Mouse (Mus musculus): ENCODE data around the gene Gpr141. TPM values are rescaled to one million over a fixed set of nuclear protein-coding genes. Genes with fewer than 3 reads are reported as not detected.

Gene Gpr141
- total RNA-seq, 1 experiment = not detected

- no peaks in the 10 kb centered on the region for H3K36me3 ChIP-seq (ENCODE audit: control insufficient read depth, insufficient read depth, low read length, poor library complexity, severe bottlenecking)
- no peak overlapping the region for H3K27ac ChIP-seq (ENCODE audit: insufficient read depth, low read depth, low read length, poor library complexity, severe bottlenecking)
- no peak for TF ChIP-seq ZNF384 (IDR thresholded peaks at IDR 0.05; ENCODE audit: low read depth, low read length)
- no peak for TF ChIP-seq HCFC1 (IDR thresholded peaks at IDR 0.05; ENCODE audit: borderline replicate concordance, insufficient read depth, low read length)
- no peak for TF ChIP-seq ZC3H11A (IDR thresholded peaks at IDR 0.05; ENCODE audit: borderline replicate concordance, low read depth, low read length)
- no peak for TF ChIP-seq MAFK (IDR thresholded peaks at IDR 0.05; ENCODE audit: insufficient read depth, low read depth, low read length)
- no peak for TF ChIP-seq CHD2 (IDR thresholded peaks at IDR 0.05; ENCODE audit: low read depth, low read length)
- no peak overlapping the region for H3K9ac ChIP-seq (ENCODE audit: insufficient read depth, low read depth, low read length, poor library complexity, severe bottlenecking)
- H3K9me3 ChIP-seq (ENCODE audit: control insufficient read depth, insufficient read depth, low read depth, low read length) = no peaks in the 10 kb centered on the region
- no peak for DNase-seq (ENCODE audit: low read depth, low spot score)
- in situ Hi-C loops (cut with MboI; ENCODE audit: low sequenced_read_pairs in 2 of 2, unreplicated experiment in 2 of 2) = loop anchor here in 1 of 2 experiments (25.0 kb wide), 1 partner anchor 568 kb away; no protein-coding TSS in a partner anchor
- H3K4me1 ChIP-seq (ENCODE audit: control insufficient read depth in 2 of 2, insufficient read depth in 2 of 2, low read length in 2 of 2, poor library complexity in 1 of 2) = no peaks in the 10 kb centered on the region
- H3K4me3 ChIP-seq (ENCODE audit: insufficient read depth in 1 of 2, low read depth in 1 of 2, low read length in 2 of 2, poor library complexity in 1 of 2, severe bottlenecking in 1 of 2) = no peak overlapping the region
Observed at GRCm38 (mm10) chr13:19718954-19719353, 105.1 kb downstream of the Gpr141 start.

GRCm38 (mm10) chr13:19717201-19717600 lies 106.9 kb downstream of the Gpr141 start:
- no peak overlapping the region for H3K27ac ChIP-seq (ENCODE audit: insufficient read depth, low read depth, low read length, poor library complexity, severe bottlenecking)

GRCm38 (mm10) chr13:19703806-19704205 lies 120.3 kb downstream of the Gpr141 start:
- Histone ChIP-seq H3K9me3 (ENCODE audit: control insufficient read depth, insufficient read depth, low read depth, low read length) (no peaks in the 10 kb centered on the region), H3K36me3 (ENCODE audit: control insufficient read depth, insufficient read depth, low read length, poor library complexity, severe bottlenecking) (no peaks in the 10 kb centered on the region), H3K4me3 (ENCODE audit: insufficient read depth in 1 of 2, low read depth in 1 of 2, low read length in 2 of 2, poor library complexity in 1 of 2, severe bottlenecking in 1 of 2) (no peak overlapping the region), H3K27ac (ENCODE audit: insufficient read depth, low read depth, low read length, poor library complexity, severe bottlenecking) (no peak overlapping the region), H3K9ac (ENCODE audit: insufficient read depth, low read depth, low read length, poor library complexity, severe bottlenecking) (no peak overlapping the region), H3K4me1 (ENCODE audit: control insufficient read depth in 2 of 2, insufficient read depth in 2 of 2, low read length in 2 of 2, poor library complexity in 1 of 2) (no peaks in the 10 kb centered on the region)
- in situ Hi-C loops (cut with MboI; ENCODE audit: low sequenced_read_pairs in 2 of 2, unreplicated experiment in 2 of 2) = loop anchor here (10.0 to 25.0 kb wide), 2 partner anchors 583 to 591 kb away; no protein-coding TSS in a partner anchor
- no peak for DNase-seq (ENCODE audit: low read depth, low spot score)
- no peak for TF ChIP-seq ZNF384 (IDR thresholded peaks at IDR 0.05; ENCODE audit: low read depth, low read length)
- TF ChIP-seq MAFK (IDR thresholded peaks at IDR 0.05; ENCODE audit: insufficient read depth, low read depth, low read length) = no peak
- no peak for TF ChIP-seq HCFC1 (IDR thresholded peaks at IDR 0.05; ENCODE audit: borderline replicate concordance, insufficient read depth, low read length)
- TF ChIP-seq ZC3H11A (IDR thresholded peaks at IDR 0.05; ENCODE audit: borderline replicate concordance, low read depth, low read length) = no peak
- TF ChIP-seq CHD2 (IDR thresholded peaks at IDR 0.05; ENCODE audit: low read depth, low read length) = no peak

More at GRCm38 (mm10) chr13:19717201-19717600, 106.9 kb downstream of the Gpr141 start:
- no peaks in the 10 kb centered on the region for H3K4me1 ChIP-seq (ENCODE audit: control insufficient read depth in 2 of 2, insufficient read depth in 2 of 2, low read length in 2 of 2, poor library complexity in 1 of 2)
- in situ Hi-C loops (cut with MboI; ENCODE audit: low sequenced_read_pairs in 2 of 2, unreplicated experiment in 2 of 2) = loop anchor here in 1 of 2 experiments (25.0 kb wide), 1 partner anchor 570 kb away; no protein-coding TSS in a partner anchor
- no peaks in the 10 kb centered on the region for H3K9me3 ChIP-seq (ENCODE audit: control insufficient read depth, insufficient read depth, low read depth, low read length)
- no peak overlapping the region for H3K9ac ChIP-seq (ENCODE audit: insufficient read depth, low read depth, low read length, poor library complexity, severe bottlenecking)
- DNase-seq (ENCODE audit: low read depth, low spot score) = no peak
- no peaks in the 10 kb centered on the region for H3K36me3 ChIP-seq (ENCODE audit: control insufficient read depth, insufficient read depth, low read length, poor library complexity, severe bottlenecking)
- TF ChIP-seq HCFC1 (IDR thresholded peaks at IDR 0.05; ENCODE audit: borderline replicate concordance, insufficient read depth, low read length) (no peak), ZC3H11A (IDR thresholded peaks at IDR 0.05; ENCODE audit: borderline replicate concordance, low read depth, low read length) (no peak), CHD2 (IDR thresholded peaks at IDR 0.05; ENCODE audit: low read depth, low read length) (no peak), MAFK (IDR thresholded peaks at IDR 0.05; ENCODE audit: insufficient read depth, low read depth, low read length) (no peak), ZNF384 (IDR thresholded peaks at IDR 0.05; ENCODE audit: low read depth, low read length) (no peak)
- H3K4me3 ChIP-seq (ENCODE audit: insufficient read depth in 1 of 2, low read depth in 1 of 2, low read length in 2 of 2, poor library complexity in 1 of 2, severe bottlenecking in 1 of 2) = no peak overlapping the region

- Histone ChIP-seq H3K9me3 (ENCODE audit: control insufficient read depth, insufficient read depth, low read depth, low read length) (no peaks in the 10 kb centered on the region), H3K4me3 (ENCODE audit: insufficient read depth in 1 of 2, low read depth in 1 of 2, low read length in 2 of 2, poor library complexity in 1 of 2, severe bottlenecking in 1 of 2) (no peak overlapping the region), H3K9ac (ENCODE audit: insufficient read depth, low read depth, low read length, poor library complexity, severe bottlenecking) (no peak overlapping the region), H3K27ac (ENCODE audit: insufficient read depth, low read depth, low read length, poor library complexity, severe bottlenecking) (no peak overlapping the region), H3K4me1 (ENCODE audit: control insufficient read depth in 2 of 2, insufficient read depth in 2 of 2, low read length in 2 of 2, poor library complexity in 1 of 2) (no peaks in the 10 kb centered on the region), H3K36me3 (ENCODE audit: control insufficient read depth, insufficient read depth, low read length, poor library complexity, severe bottlenecking) (no peaks in the 10 kb centered on the region)
- DNase-seq (ENCODE audit: low read depth, low spot score) = no peak
- in situ Hi-C loops (cut with MboI; ENCODE audit: low sequenced_read_pairs in 2 of 2, unreplicated experiment in 2 of 2) = loop anchor here (10.0 to 25.0 kb wide), 2 partner anchors 586 to 593 kb away; no protein-coding TSS in a partner anchor
- TF ChIP-seq CHD2 (IDR thresholded peaks at IDR 0.05; ENCODE audit: low read depth, low read length) (no peak), MAFK (IDR thresholded peaks at IDR 0.05; ENCODE audit: insufficient read depth, low read depth, low read length) (no peak), ZC3H11A (IDR thresholded peaks at IDR 0.05; ENCODE audit: borderline replicate concordance, low read depth, low read length) (no peak), HCFC1 (IDR thresholded peaks at IDR 0.05; ENCODE audit: borderline replicate concordance, insufficient read depth, low read length) (no peak), ZNF384 (IDR thresholded peaks at IDR 0.05; ENCODE audit: low read depth, low read length) (no peak)
Observed at GRCm38 (mm10) chr13:19701443-19702078, 122.5 kb downstream of the Gpr141 start.
